Mouse (Mus musculus) thymus, adult 2 months (tissue): ENCODE results near the gene 1700015G11Rik.

Experiments used
- CTCF ChIP-seq: fragments of 200-500 bp; IDR thresholded peaks from 2 replicates; pipeline ENCODE4 v1.5.1; 2012; ENCODE audit warnings: mild to moderate bottlenecking, control low read depth, low read length, moderate library complexity, borderline replicate concordance; ENCODE audit not compliant: control insufficient read depth, poor library complexity, insufficient read depth; ENCODE audit errors: extremely low read depth
- POLR2A ChIP-seq: fragments of 200-500 bp; IDR thresholded peaks from 2 replicates; pipeline ENCODE4 v1.6.1; 2012; ENCODE audit warnings: mild to moderate bottlenecking, low read length, control low read depth, moderate library complexity; ENCODE audit not compliant: control insufficient read depth, poor library complexity, insufficient read depth; ENCODE audit errors: extremely low read depth

- TF ChIP-seq POLR2A (no peak), CTCF (no peak)
Observed at GRCm38 (mm10) chr7:51962219-51962952, 53.1 kb downstream of the 1700015G11Rik start.
